Mouse (Mus musculus): Measurements from ENCODE around the gene Gm15517. TPM values are rescaled to one million over a fixed set of nuclear protein-coding genes. Genes with fewer than 3 reads are reported as not detected.
"Not testable (repeated sequence)": the region's sequence is repeated elsewhere in the genome, so short reads cannot be mapped to it uniquely, and the experiment has no call there.

Gene Gm15517
- polyA plus RNA-seq, 1 experiment from 2014 or later: not detected

DNA sequence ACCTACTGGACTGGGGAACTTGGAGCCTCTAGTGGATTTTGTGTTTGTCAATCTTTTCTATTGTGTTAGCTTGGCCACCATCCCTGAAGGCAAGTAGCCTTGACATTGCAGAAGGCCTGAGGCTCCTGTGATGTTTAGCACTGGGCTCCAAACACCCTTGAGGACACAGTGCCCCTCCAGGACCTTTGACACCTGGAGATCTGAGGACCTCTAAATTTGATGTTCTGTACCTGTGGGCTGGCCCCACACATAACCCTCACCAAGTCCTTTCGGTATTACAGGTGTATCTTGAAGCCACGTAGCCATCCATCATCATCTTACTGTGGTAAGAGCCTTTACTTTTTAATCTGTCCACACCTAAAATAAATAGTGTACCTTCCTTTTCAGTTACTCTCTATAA is 13.3 kb upstream of the Gm15517 start:
- peak overlapping the region; percentile 94 for H3K4me3 ChIP-seq
- no peak for ATAC-seq (replicated peaks)
- H3K9ac ChIP-seq: peak overlapping the region; percentile 93; the same call in 1 of the 2 replicates
- WGBS: 94% methylated on average over 2 of the region's 2 CpGs
- no peaks in the 10 kb centered on the region for H3K9me3 ChIP-seq
- H3K4me1 ChIP-seq: peaks cover 23% of the 10 kb centered on the region
- H3K27ac ChIP-seq: no peak overlapping the region
- peaks cover 32% of the 10 kb centered on the region for H3K36me3 ChIP-seq (replicated peaks)
- H3K4me2 ChIP-seq: peak overlapping the region; percentile 70
- no peaks in the 10 kb centered on the region for H3K27me3 ChIP-seq (replicated peaks)

DNA sequence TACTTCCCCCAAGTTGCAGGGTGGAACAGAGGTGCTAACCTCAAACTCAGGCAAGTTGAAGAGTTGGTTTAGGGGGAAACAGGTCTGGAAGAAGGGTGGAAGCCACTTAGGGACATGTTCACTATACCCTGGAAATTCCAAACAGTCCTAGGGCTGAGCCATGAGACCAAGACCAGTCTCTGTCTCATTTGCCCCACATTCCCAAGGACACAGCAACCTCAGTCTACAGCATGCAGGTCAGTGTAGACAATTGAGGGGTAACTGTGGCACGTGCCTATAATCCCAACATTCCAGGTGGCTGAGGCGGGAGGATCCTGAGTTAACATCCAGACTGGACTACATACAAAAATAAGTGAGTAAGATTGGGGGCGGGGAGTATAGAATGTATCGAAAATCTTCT is 12.0 kb upstream of the Gm15517 start:
- H3K4me2 ChIP-seq: no peak overlapping the region
- WGBS: 89% methylated on average over 4 of the region's 4 CpGs
- peaks cover 23% of the 10 kb centered on the region for H3K4me1 ChIP-seq
- no peak for ATAC-seq (replicated peaks)
- peaks cover 34% of the 10 kb centered on the region for H3K36me3 ChIP-seq (replicated peaks)
- no peaks in the 10 kb centered on the region for H3K27me3 ChIP-seq (replicated peaks)
- no peak overlapping the region for H3K4me3 ChIP-seq
- H3K9me3 ChIP-seq: no peaks in the 10 kb centered on the region
- no peak overlapping the region for H3K27ac ChIP-seq
- H3K9ac ChIP-seq: no peak overlapping the region

DNA sequence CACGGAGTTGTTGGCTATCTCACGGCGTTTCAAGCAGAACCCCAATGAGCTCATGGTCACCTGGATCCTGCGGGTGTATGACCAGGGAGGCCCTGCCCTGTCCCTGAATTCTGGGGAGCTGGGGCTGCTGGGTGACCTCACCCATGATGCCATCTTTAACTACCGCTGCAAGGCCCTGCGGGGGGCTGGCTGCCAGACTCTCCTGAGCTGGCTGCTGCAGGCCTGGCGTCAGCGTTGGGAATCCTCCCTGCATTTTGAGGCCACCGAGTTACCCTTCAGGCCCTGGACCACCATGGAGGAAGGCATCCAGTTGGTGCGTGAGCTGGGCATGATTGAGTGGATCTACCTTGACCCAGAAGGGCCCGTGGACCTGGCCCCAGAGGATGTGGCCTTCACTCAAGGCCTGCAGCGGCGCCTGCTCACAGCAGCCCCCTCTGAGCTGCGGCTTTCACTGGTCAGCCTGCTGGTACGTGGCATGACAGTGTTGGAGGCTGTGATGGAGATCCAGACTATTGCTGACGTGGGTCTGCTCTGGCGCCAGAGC is 10.4 kb upstream of the Gm15517 start:
- Histone ChIP-seq H3K36me3 (replicated peaks) (peaks cover 34% of the 10 kb centered on the region), H3K4me1 (peaks cover 16% of the 10 kb centered on the region)
- not testable (repeated sequence) for H3K4me3 ChIP-seq; H3K27ac ChIP-seq; H3K4me2 ChIP-seq; H3K9ac ChIP-seq; H3K27me3 ChIP-seq (replicated peaks); H3K9me3 ChIP-seq; ATAC-seq (replicated peaks)
- WGBS: 92% methylated on average over 17 of the region's 17 CpGs

DNA sequence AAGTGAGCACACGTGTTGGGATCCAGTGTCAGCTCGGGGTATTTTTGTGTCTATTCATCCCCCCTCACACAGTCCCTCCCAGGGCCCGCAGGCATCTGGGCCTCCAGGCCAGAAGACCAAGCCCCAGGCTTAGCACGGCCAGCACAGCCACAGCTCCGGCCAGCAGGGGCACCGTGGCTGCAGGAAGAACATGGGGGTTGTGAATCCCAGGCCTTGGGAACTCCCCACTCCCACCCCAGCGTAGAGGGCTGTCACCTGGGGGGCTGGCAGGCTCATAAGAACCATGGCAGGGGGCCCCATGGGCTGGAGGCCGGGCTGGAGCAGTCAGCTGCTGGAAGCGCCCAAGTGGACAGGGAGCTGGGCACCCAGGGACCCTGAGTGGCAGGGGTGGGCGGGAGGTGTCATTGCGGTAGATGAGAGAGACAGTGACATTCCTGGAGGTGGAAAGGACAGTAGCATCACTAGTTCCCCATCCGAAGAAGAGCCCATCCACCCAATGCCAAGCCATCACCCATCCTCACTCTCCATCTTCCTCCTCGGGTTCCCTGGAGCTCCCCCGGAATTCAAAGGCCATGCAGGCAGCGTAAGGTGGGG is 8.1 kb upstream of the Gm15517 start:
- no peak overlapping the region for H3K4me2 ChIP-seq
- 71% methylated on average over 15 of the region's 15 CpGs for WGBS
- no peak overlapping the region for H3K27ac ChIP-seq
- H3K27me3 ChIP-seq (replicated peaks): no peaks in the 10 kb centered on the region
- ATAC-seq (replicated peaks): no peak
- no peaks in the 10 kb centered on the region for H3K9me3 ChIP-seq
- H3K4me1 ChIP-seq: peaks cover 11% of the 10 kb centered on the region
- H3K36me3 ChIP-seq (replicated peaks): peaks cover 34% of the 10 kb centered on the region
- no peak overlapping the region for H3K4me3 ChIP-seq
- H3K9ac ChIP-seq: no peak overlapping the region

GRCm38 (mm10) chr7:44254930-44255329 is 6.3 kb upstream of the Gm15517 start:
- no peak overlapping the region for H3K9ac ChIP-seq
- no peak overlapping the region for H3K27ac ChIP-seq
- 82% methylated on average over 6 of the region's 6 CpGs for WGBS
- no peaks in the 10 kb centered on the region for H3K9me3 ChIP-seq
- no peak for ATAC-seq (replicated peaks)
- no peaks in the 10 kb centered on the region for H3K27me3 ChIP-seq (replicated peaks)
- no peak overlapping the region for H3K4me3 ChIP-seq
- H3K4me2 ChIP-seq: no peak overlapping the region
- no peaks in the 10 kb centered on the region; the same call in 1 of the 2 replicates for H3K4me1 ChIP-seq
- peaks cover 24% of the 10 kb centered on the region for H3K36me3 ChIP-seq (replicated peaks)

DNA sequence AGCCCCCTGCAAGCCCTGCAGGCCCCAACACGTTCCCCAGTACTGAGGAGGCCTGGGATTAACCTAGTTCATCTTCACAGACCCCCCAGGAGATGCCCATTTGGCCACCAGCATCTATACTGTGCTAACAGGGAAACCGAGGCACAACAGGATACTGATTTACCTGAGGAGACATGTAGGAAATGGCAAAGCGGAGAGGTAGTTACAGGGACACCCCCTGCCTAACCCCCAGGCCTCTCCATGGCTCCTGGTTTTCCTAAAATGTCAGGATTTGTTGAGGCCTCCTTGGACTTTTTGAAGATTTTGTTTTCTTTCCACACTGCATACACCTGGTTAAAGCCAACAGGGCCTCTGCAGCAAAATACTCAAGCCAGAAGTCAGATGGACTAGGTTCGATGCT is 4.0 kb upstream of the Gm15517 start, which contains the start of gene Acp4:
TSS of gene Acp4 (minus strand) at position 101 of the 400 bp plus-strand sequence.
- 88% methylated on average over 4 of the region's 4 CpGs for WGBS
- Histone ChIP-seq H3K4me1 (no peaks in the 10 kb centered on the region; the same call in 1 of the 2 replicates), H3K9me3 (no peaks in the 10 kb centered on the region), H3K36me3 (replicated peaks) (peaks cover 9% of the 10 kb centered on the region), H3K27ac (no peak within 1 kb of the TSS), H3K9ac (no peak within 1 kb of the TSS), H3K4me3 (no peak within 1 kb of the TSS), H3K4me2 (no peak within 1 kb of the TSS), H3K27me3 (replicated peaks) (no peaks in the 10 kb centered on the region)
- ATAC-seq (replicated peaks): no peak

- Histone ChIP-seq H3K4me3 (no peak overlapping the region), H3K36me3 (replicated peaks) (no peaks in the 10 kb centered on the region), H3K4me2 (no peak overlapping the region), H3K4me1 (peaks cover 7% of the 10 kb centered on the region), H3K27ac (no peak overlapping the region), H3K9me3 (no peaks in the 10 kb centered on the region), H3K9ac (no peak overlapping the region), H3K27me3 (replicated peaks) (no peaks in the 10 kb centered on the region)
- ATAC-seq (replicated peaks): no peak
- WGBS: 71% methylated on average over 6 of the region's 6 CpGs
Measured at GRCm38 (mm10) chr7:44260410-44260809, 837 bp upstream of the Gm15517 start.

DNA sequence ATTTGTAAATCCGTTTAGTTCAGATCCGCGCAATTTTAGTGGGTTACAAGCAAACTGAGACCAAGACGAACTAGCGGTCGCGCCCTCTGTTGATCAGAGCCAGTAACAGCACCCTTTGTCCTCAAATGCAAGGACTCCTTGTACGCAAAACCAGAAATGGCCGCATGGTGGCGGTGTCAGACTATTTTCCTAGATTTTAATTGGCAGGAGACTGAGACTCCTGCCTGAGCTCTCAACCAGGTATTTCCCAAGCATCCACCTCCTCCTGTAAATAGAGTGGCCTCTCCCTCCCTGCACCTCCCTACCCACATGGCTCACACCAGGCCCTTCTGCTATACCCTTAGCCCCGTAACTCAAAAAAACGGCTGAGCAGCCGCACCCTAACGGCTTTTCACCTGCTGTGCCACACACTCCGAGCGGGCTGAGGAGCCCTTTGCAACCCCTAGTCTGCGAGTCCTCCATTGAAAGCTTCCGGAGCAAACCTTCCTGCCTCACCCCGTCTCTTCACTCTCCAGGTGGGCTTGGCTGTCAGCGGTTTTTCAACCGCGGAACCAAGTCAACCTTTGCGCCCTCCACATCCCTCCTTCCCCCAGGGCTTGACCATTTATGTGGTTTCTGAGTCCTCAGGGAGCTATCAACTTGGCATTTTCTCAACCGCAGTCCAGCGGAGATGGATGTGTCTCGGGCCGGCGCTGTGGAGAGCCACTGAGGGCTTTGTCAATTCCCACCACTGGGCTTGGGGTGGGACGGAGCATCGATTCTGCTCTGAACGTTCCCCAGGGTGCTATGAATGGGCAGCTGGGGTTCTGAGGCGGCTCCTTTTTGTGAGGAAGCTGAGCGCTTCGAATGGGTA is 1.8 kb downstream of the Gm15517 start:
- Histone ChIP-seq H3K27me3 (replicated peaks) (0 out of 2 replicates have a peak, but pooled peaks cover 4% of the 10 kb centered on the region), H3K4me3 (peak overlapping the region; percentile 41), H3K9me3 (no peaks in the 10 kb centered on the region), H3K9ac (peak overlapping the region; percentile 59), H3K36me3 (replicated peaks) (no peaks in the 10 kb centered on the region), H3K4me1 (peaks cover 7% of the 10 kb centered on the region), H3K27ac (peak overlapping the region; percentile 74), H3K4me2 (peak overlapping the region; percentile 88)
- WGBS: under 1% methylated on average over 34 of the region's 34 CpGs
- peak; percentile 91 for ATAC-seq (replicated peaks)

GRCm38 (mm10) chr7:44268117-44268516 is 6.9 kb downstream of the Gm15517 start:
- no peak overlapping the region for H3K4me2 ChIP-seq
- H3K36me3 ChIP-seq (replicated peaks): no peaks in the 10 kb centered on the region
- H3K27ac ChIP-seq: no peak overlapping the region
- H3K9me3 ChIP-seq: no peaks in the 10 kb centered on the region
- no peak for ATAC-seq (replicated peaks)
- no peak overlapping the region for H3K9ac ChIP-seq
- H3K4me3 ChIP-seq: no peak overlapping the region
- 86% methylated on average over 11 of the region's 11 CpGs for WGBS
- H3K27me3 ChIP-seq (replicated peaks): peaks cover 4% of the 10 kb centered on the region; the same call in 1 of the 2 replicates
- H3K4me1 ChIP-seq: peaks cover 4% of the 10 kb centered on the region

- Histone ChIP-seq H3K36me3 (replicated peaks) (no peaks in the 10 kb centered on the region), H3K4me2 (no peak overlapping the region), H3K4me1 (no peaks in the 10 kb centered on the region), H3K9ac (no peak overlapping the region), H3K27ac (no peak overlapping the region), H3K27me3 (replicated peaks) (peaks cover 4% of the 10 kb centered on the region; the same call in 1 of the 2 replicates), H3K9me3 (no peaks in the 10 kb centered on the region), H3K4me3 (no peak overlapping the region)
- no peak for ATAC-seq (replicated peaks)
- WGBS: 93% methylated on average over 2 of the region's 2 CpGs
Measured at GRCm38 (mm10) chr7:44269397-44269796, 8.2 kb downstream of the Gm15517 start.

- Histone ChIP-seq H3K4me1 (no peaks in the 10 kb centered on the region), H3K9ac (no peak overlapping the region), H3K4me3 (no peak overlapping the region), H3K36me3 (replicated peaks) (no peaks in the 10 kb centered on the region), H3K27ac (no peak overlapping the region), H3K9me3 (no peaks in the 10 kb centered on the region), H3K4me2 (no peak overlapping the region), H3K27me3 (replicated peaks) (peaks cover 4% of the 10 kb centered on the region; the same call in 1 of the 2 replicates)
- peak; percentile 68 for ATAC-seq (replicated peaks)
- 72% methylated on average over 2 of the region's 2 CpGs for WGBS
Measured at GRCm38 (mm10) chr7:44271309-44271708, 10.1 kb downstream of the Gm15517 start.

- H3K36me3 ChIP-seq (replicated peaks): no peaks in the 10 kb centered on the region
- no peak overlapping the region for H3K9ac ChIP-seq
- no peak overlapping the region for H3K27ac ChIP-seq
- 95% methylated on average over 7 of the region's 7 CpGs for WGBS
- H3K9me3 ChIP-seq: no peaks in the 10 kb centered on the region
- H3K4me3 ChIP-seq: no peak overlapping the region
- no peak for ATAC-seq (replicated peaks)
- no peaks in the 10 kb centered on the region for H3K4me1 ChIP-seq
- no peaks in the 10 kb centered on the region; the same call in 1 of the 2 replicates for H3K27me3 ChIP-seq (replicated peaks)
- no peak overlapping the region for H3K4me2 ChIP-seq
Measured at GRCm38 (mm10) chr7:44272546-44272945, 11.3 kb downstream of the Gm15517 start.

Measured in midbrain, embryonic 15.5 days (tissue).